Mouse (Mus musculus): ENCODE measurements at regions not wholly inside any gene's neighbourhood (a gene's known extent, or its start where the extent isn't known, plus 50 kb on each side); places are given as distances from the start of the nearest gene placed in this dataset.

GRCm38 (mm10) chr12:112327411-112327810 is 161.8 kb upstream of the A530016L24Rik start:
- no peaks in the 10 kb centered on the region for H3K9me3 ChIP-seq (replicated peaks)
- H3K4me1 ChIP-seq: peaks cover 56% of the 10 kb centered on the region
- H3K9ac ChIP-seq: no peak overlapping the region
- H3K27ac ChIP-seq: no peak overlapping the region
- H3K4me3 ChIP-seq: no peak overlapping the region
- no peaks in the 10 kb centered on the region for H3K27me3 ChIP-seq
- H3K36me3 ChIP-seq (ENCODE audit: poor library complexity, severe bottlenecking): no peaks in the 10 kb centered on the region
- WGBS: 89% methylated on average over 8 of the region's 8 CpGs
- H3K4me2 ChIP-seq: no peak overlapping the region
- ATAC-seq: no peak

- H3K4me2 ChIP-seq: peak overlapping the region; percentile 49
- no peak overlapping the region for H3K4me3 ChIP-seq
- WGBS: 22% methylated on average over 8 of the region's 8 CpGs
- no peaks in the 10 kb centered on the region for H3K36me3 ChIP-seq (ENCODE audit: poor library complexity, severe bottlenecking)
- peak overlapping the region; percentile 95 for H3K27ac ChIP-seq
- no peaks in the 10 kb centered on the region for H3K9me3 ChIP-seq (replicated peaks)
- H3K9ac ChIP-seq: peak overlapping the region; percentile 43
- peak; percentile 17; the same call in 1 of the 2 replicates for ATAC-seq
- no peaks in the 10 kb centered on the region for H3K27me3 ChIP-seq
- H3K4me1 ChIP-seq: peaks cover 72% of the 10 kb centered on the region
Measured at GRCm38 (mm10) chr12:112328809-112329575, 160.3 kb upstream of the A530016L24Rik start.

GRCm38 (mm10) chr12:112329701-112330301 is 159.4 kb upstream of the A530016L24Rik start:
- Histone ChIP-seq H3K4me1 (peaks cover 80% of the 10 kb centered on the region), H3K9me3 (replicated peaks) (no peaks in the 10 kb centered on the region), H3K27me3 (no peaks in the 10 kb centered on the region), H3K9ac (peak overlapping the region; percentile 43; the same call in 1 of the 2 replicates), H3K4me3 (no peak overlapping the region), H3K27ac (peak overlapping the region; percentile 95), H3K36me3 (ENCODE audit: poor library complexity, severe bottlenecking) (no peaks in the 10 kb centered on the region), H3K4me2 (peak overlapping the region; percentile 49)
- peak; percentile 50 for ATAC-seq
- WGBS: 3% methylated on average over 18 of the region's 18 CpGs

DNA sequence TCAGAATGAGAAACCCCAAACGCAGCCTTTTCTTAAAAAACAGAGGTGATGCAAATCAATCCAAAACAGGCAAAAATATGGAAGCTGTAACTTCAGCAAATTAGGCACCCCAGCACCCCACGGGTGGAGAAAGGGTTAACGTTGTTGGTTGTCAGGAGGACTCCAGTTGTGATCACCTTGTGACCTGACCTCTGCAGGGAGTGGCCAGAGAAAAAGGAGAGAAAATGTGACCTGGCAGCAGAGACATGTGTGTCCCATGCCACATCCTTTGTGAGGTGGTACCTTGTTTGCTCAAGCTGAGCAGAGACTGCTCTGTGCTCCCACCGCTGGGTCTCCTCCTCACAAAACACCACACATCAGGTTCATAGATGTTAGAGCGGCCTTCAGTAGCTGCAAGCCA is 158.7 kb upstream of the A530016L24Rik start:
- no peak for ATAC-seq
- Histone ChIP-seq H3K27ac (peak overlapping the region; percentile 95), H3K4me3 (no peak overlapping the region), H3K27me3 (no peaks in the 10 kb centered on the region), H3K9me3 (replicated peaks) (no peaks in the 10 kb centered on the region), H3K4me2 (no peak overlapping the region), H3K4me1 (peaks cover 88% of the 10 kb centered on the region), H3K9ac (no peak overlapping the region), H3K36me3 (ENCODE audit: poor library complexity, severe bottlenecking) (no peaks in the 10 kb centered on the region)
- WGBS: 62% methylated on average over 5 of the region's 5 CpGs

DNA sequence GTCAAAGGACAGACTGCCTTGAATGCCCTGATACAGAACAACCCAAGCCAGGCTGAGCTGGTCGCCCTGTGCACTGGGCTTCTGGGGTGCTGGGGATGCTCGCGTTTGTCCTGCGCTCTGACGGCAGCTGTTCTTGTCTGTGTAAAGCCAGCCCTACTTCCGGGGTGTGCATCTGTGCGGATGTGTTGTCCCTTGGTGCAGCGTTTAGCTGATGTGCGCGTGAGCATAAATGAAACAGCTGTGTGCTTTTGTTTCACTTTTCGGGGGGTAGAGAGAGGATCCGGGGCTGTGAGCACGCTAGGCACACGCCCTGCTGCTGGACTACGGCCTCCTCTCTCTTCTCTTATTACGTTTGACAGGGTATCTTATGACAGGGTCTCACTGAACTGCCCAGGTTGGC is 158.2 kb upstream of the A530016L24Rik start:
- peak overlapping the region; percentile 95 for H3K27ac ChIP-seq
- 63% methylated on average over 16 of the region's 16 CpGs for WGBS
- no peak overlapping the region for H3K4me2 ChIP-seq
- H3K9me3 ChIP-seq (replicated peaks): no peaks in the 10 kb centered on the region
- no peaks in the 10 kb centered on the region for H3K27me3 ChIP-seq
- H3K4me3 ChIP-seq: no peak overlapping the region
- no peaks in the 10 kb centered on the region for H3K36me3 ChIP-seq (ENCODE audit: poor library complexity, severe bottlenecking)
- no peak overlapping the region for H3K9ac ChIP-seq
- no peak for ATAC-seq
- peaks cover 93% of the 10 kb centered on the region for H3K4me1 ChIP-seq

DNA sequence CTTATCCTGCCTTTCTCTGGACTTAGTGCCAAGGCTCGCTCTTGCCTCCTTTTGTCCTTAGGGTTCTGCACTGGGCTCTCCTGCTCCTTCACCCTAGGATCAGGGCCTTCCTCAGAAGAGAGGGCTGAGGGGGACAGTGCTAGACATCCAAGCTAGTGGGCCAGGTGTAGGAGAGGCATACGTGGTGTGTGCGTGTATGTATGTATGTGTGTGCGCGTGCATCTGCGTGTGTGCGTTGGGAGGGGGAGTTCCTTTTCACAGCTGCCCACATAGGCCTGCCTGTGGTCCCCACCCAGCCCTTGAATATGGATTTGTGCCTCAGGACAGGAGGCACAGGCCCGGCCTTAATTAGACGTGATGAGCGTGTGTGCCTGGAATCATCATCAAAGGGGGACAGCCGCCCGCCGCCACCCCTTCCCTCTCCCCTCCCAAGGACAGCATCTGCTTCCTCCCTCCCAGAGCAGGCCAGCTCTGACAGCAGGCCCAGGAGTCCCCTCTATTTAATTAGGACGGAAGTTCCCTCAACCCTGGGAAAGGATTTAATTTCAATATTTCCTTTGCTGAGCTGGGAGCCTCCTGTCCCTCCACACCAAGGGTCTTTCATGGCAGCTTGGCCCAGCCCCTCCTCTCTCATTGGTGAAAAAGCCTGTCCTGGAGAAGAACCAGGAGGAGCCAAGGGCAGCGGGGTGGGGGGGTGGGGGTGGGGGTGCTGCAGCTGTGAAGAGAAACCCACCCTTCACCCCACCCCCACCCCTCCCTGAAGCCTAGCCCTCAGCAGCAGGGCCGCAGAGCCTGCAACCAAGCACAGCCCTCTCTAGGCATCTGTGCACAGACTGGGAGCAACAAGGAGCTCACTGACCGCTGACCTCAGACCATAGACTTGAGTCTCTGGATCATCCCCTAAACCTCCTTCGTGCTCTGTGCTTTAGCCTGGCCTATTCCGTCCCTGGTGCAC is 155.8 kb upstream of the A530016L24Rik start:
- ATAC-seq: peak; percentile 52
- Histone ChIP-seq H3K9ac (peak overlapping the region; percentile 56), H3K27ac (peak overlapping the region; percentile 97), H3K4me3 (no peak overlapping the region), H3K27me3 (no peaks in the 10 kb centered on the region), H3K9me3 (replicated peaks) (no peaks in the 10 kb centered on the region), H3K4me2 (peak overlapping the region; percentile 24; the same call in 1 of the 2 replicates), H3K4me1 (peaks cover 99% of the 10 kb centered on the region), H3K36me3 (ENCODE audit: poor library complexity, severe bottlenecking) (no peaks in the 10 kb centered on the region)
- 16% methylated on average over 19 of the region's 19 CpGs for WGBS

- H3K9me3 ChIP-seq (replicated peaks): no peaks in the 10 kb centered on the region
- 17% methylated on average over 20 of the region's 20 CpGs for WGBS
- peak; percentile 39 for ATAC-seq
- H3K27ac ChIP-seq: peak overlapping the region; percentile 97
- H3K4me1 ChIP-seq: peaks cover 99% of the 10 kb centered on the region
- H3K27me3 ChIP-seq: no peaks in the 10 kb centered on the region
- no peaks in the 10 kb centered on the region for H3K36me3 ChIP-seq (ENCODE audit: poor library complexity, severe bottlenecking)
- no peak overlapping the region for H3K4me3 ChIP-seq
- H3K4me2 ChIP-seq: peak overlapping the region; percentile 24; the same call in 1 of the 2 replicates
- H3K9ac ChIP-seq: peak overlapping the region; percentile 56
Measured at GRCm38 (mm10) chr12:112334106-112334855, 155.0 kb upstream of the A530016L24Rik start.

DNA sequence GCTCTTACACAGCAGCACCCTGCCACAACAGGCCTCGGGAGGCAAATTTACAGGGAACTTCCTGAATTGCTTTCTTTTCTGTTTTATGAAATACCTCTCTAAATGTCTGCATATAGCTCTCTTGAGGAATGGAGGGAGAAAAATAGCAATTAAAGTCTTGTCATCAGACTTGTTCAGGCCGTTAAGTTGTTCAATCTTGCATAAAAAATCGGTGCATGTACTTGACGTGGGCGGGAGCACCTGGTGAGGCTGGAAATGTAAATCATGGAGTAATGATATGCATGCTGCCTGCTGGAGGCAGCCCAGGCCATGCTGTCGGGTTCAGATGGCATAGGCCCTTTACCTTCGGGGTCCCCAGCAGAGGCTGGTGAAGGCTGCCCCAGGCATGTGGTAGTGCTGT is 153.6 kb upstream of the A530016L24Rik start:
- whole genome bisulfite sequencing: 28% methylated on average over 7 of the region's 7 CpGs
- H3K4me1 ChIP-seq: peaks cover 98% of the 10 kb centered on the region
- no peak overlapping the region for H3K4me3 ChIP-seq
- H3K27me3 ChIP-seq: no peaks in the 10 kb centered on the region
- no peaks in the 10 kb centered on the region for H3K36me3 ChIP-seq (ENCODE audit: poor library complexity, severe bottlenecking)
- H3K27ac ChIP-seq: peak overlapping the region; percentile 97
- ATAC-seq: no peak
- no peaks in the 10 kb centered on the region for H3K9me3 ChIP-seq (replicated peaks)
- peak overlapping the region; percentile 24 for H3K4me2 ChIP-seq
- H3K9ac ChIP-seq: 0 out of 2 replicates have a peak overlapping the region, but pooled peaks have one; percentile 56

DNA sequence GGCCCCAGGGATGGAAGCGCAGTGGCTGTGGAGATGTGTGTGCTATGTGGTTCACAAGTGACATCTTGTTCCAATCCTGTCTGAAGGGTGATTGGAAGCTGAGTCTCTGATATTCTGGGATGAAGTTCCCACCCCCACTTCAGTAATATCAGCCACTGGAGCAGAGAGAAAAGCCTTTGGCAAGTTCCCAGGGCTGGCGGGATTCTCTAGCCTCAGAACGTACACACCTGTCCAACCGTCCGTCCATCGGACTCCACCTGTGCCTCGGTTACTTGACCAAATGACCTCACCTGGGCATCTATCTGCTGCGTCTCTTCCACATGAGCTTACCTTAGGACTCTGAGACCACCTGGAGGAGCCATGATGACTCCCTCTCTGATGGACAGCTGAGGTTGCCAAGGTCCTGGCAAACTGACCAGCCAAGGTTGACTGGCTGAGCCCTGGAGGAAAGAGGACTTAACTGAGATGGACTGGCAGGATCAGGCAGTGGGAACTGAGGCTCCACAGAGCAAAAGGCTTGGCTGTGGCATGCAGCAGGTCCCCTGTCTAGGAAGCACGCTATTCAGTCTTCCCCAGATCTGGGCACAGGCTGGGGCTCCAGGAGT is 152.5 kb upstream of the A530016L24Rik start:
- no peak for ATAC-seq
- peak overlapping the region; percentile 11; the same call in 1 of the 2 replicates for H3K4me2 ChIP-seq
- 67% methylated on average over 9 of the region's 9 CpGs for WGBS
- peak overlapping the region; percentile 97 for H3K27ac ChIP-seq
- peaks cover 86% of the 10 kb centered on the region for H3K4me1 ChIP-seq
- H3K9ac ChIP-seq: no peak overlapping the region; the same call in 1 of the 2 replicates
- no peaks in the 10 kb centered on the region for H3K36me3 ChIP-seq (ENCODE audit: poor library complexity, severe bottlenecking)
- no peak overlapping the region for H3K4me3 ChIP-seq
- H3K9me3 ChIP-seq (replicated peaks): no peaks in the 10 kb centered on the region
- H3K27me3 ChIP-seq: no peaks in the 10 kb centered on the region

- Histone ChIP-seq H3K27ac (peak overlapping the region; percentile 97), H3K4me3 (no peak overlapping the region), H3K27me3 (no peaks in the 10 kb centered on the region), H3K9me3 (replicated peaks) (no peaks in the 10 kb centered on the region), H3K4me2 (peak overlapping the region; percentile 11; the same call in 1 of the 2 replicates), H3K36me3 (ENCODE audit: poor library complexity, severe bottlenecking) (no peaks in the 10 kb centered on the region), H3K4me1 (peaks cover 80% of the 10 kb centered on the region), H3K9ac (no peak overlapping the region)
- no peak for ATAC-seq
- WGBS: 30% methylated on average over 11 of the region's 11 CpGs
Measured at GRCm38 (mm10) chr12:112337443-112337842, 151.8 kb upstream of the A530016L24Rik start.

DNA sequence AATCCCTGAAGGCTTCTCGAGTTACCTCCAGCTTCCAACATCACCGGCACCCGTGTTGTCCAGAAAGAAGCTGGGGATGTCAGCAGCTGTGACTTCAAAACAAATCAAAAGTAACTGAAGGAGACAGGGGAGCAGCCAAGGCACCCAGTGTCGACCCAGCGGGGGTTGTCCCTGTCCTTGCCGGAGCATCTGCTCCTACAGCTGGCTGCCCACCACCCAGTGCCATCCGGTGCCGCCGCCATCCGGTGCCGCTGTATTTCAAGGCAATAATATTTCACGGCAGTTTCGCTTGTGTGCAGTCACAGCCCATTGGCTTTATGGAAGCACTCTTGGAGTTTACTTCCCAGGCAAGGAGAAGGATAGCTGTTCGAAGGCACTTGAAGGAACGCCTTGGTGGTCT is 150.3 kb upstream of the A530016L24Rik start:
- Histone ChIP-seq H3K9me3 (replicated peaks) (no peaks in the 10 kb centered on the region), H3K27ac (no peak overlapping the region), H3K9ac (no peak overlapping the region), H3K36me3 (ENCODE audit: poor library complexity, severe bottlenecking) (no peaks in the 10 kb centered on the region), H3K27me3 (no peaks in the 10 kb centered on the region), H3K4me2 (no peak overlapping the region), H3K4me3 (no peak overlapping the region), H3K4me1 (peaks cover 68% of the 10 kb centered on the region)
- WGBS: 91% methylated on average over 15 of the region's 15 CpGs
- no peak for ATAC-seq

Data from forebrain, embryonic 13.5 days (tissue).